In the genomic region with DNA sequence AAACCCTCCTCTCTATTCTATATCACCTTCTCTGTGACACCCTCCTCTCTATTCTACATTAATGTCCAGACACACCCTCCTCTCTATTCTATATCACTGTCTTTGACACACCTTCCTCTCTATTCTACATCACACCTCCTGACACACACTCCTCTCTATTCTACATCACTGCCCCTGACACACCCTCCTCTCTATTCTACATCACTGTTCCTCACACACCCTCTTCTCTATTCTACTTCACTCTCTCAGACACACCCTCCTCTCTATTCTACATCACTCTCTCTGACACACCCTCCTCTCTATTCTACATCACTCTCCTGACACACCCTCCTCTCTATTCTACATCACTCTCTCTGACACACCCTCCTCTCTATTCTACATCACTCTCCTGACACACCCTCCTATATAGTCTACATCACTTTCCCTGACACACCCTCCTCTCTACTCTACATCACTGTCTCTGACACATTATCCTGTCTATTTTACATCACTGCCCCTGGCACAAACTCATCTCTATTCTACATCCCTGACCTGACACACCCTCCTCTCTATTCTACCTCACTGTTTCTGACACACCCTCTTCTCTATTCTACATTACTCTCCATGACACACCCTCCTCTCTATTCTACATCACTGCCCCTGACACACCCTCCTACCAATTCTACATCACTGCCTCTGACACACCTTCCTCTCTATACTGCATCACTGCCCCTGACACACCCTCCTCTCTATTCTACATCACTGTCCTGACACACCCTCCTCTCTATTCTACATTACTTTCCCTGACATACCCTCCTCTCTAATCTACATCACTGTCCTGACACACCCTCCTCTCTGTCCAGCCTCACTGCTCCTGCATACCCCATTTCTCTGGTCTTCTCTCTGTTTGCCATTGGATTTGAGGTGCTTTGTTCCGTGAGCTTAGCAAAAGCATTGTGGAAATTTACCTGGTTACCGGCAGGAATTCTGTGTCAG, we compare ENCODE assay signal across 25 mouse cellular contexts.
"Had no signal": no experiment of that assay in that cellular context is flagged by ENCODE, and none has a peak within 500 bp of the region (broad histone marks: within the 10 kb centered on the region; RNA-seq: fewer than 3 reads in every experiment).

No protein-coding gene starts in this region.

- H3K4me3 ChIP-seq: gastrocnemius, adult 2 months; heart, embryonic 13.5 days; heart, embryonic 15.5 days; kidney, embryonic 15.5 days; limb, embryonic 10.5 days; limb, embryonic 12.5 days; liver, embryonic 13.5 days; liver, embryonic 15.5 days had no signal

- H3K9ac ChIP-seq: heart, embryonic 13.5 days; heart, embryonic 15.5 days; hindbrain, embryonic 14.5 days; kidney, embryonic 15.5 days; limb, embryonic 12.5 days; liver, embryonic 13.5 days; liver, embryonic 15.5 days; liver, postnatal 0 days had no signal

- H3K9me3 ChIP-seq: heart, embryonic 13.5 days; heart, embryonic 15.5 days; kidney, embryonic 15.5 days; limb, embryonic 10.5 days; limb, embryonic 12.5 days; liver, embryonic 13.5 days; liver, embryonic 15.5 days had no signal

- H3K27me3 ChIP-seq: heart, embryonic 13.5 days; heart, embryonic 15.5 days; kidney, embryonic 15.5 days; limb, embryonic 12.5 days; liver, embryonic 13.5 days; liver, embryonic 15.5 days had no signal

- H3K36me3 ChIP-seq: heart, embryonic 13.5 days; heart, embryonic 15.5 days; kidney, embryonic 15.5 days; limb, embryonic 10.5 days; limb, embryonic 12.5 days; liver, embryonic 13.5 days; liver, embryonic 15.5 days had no signal

- H3K27ac ChIP-seq: gastrocnemius, adult 2 months; heart, embryonic 13.5 days; heart, embryonic 15.5 days; hindbrain, embryonic 14.5 days; hindbrain, postnatal 0 days; kidney, embryonic 15.5 days; kidney, postnatal 0 days; limb, embryonic 10.5 days; limb, embryonic 12.5 days; liver, embryonic 13.5 days; liver, embryonic 15.5 days had no signal

- DNase-seq: gastrocnemius, adult 2 months; gastrocnemius, postnatal 10 days; gastrocnemius, postnatal 25 days; heart, adult 18-20 months; heart, postnatal 14 days; heart, postnatal 36 days; kidney, adult 11 months; kidney, adult 2 months; kidney, adult 9 months; kidney, postnatal 14 days; kidney, postnatal 36 days; layer of hippocampus, adult 9-11 months; layer of hippocampus, postnatal 36 days; liver; liver, embryonic 13.5 days; liver, postnatal 0 days had no signal

- H3K4me1 ChIP-seq: heart, embryonic 15.5 days; limb, embryonic 10.5 days; limb, embryonic 12.5 days; liver, embryonic 13.5 days; liver, embryonic 15.5 days had no signal
